Mouse (Mus musculus): ENCODE measurements around the gene Foxk1.

GRCm38 (mm10) chr5:142469796-142470195, 68.5 kb downstream of the Foxk1 start:
- no peak for TF ChIP-seq POLR2AphosphoS2 (IDR thresholded peaks at IDR 0.05; ENCODE audit: low read length)
- no peak for TF ChIP-seq CTCF (IDR thresholded peaks at IDR 0.05 in 2 of 3, conservative IDR thresholded peaks at IDR 0.05 in 1 of 3; ENCODE audit: control insufficient read depth in 1 of 3, insufficient read depth in 1 of 3, low read depth in 2 of 3, low read length in 3 of 3, poor library complexity in 1 of 3, severe bottlenecking in 1 of 3)
- TF ChIP-seq ZNF384 (IDR thresholded peaks at IDR 0.05; ENCODE audit: low read depth, low read length): no peak
- no peak for TF ChIP-seq EP300 (IDR thresholded peaks at IDR 0.05; ENCODE audit: low read depth in 1 of 2, low read length in 2 of 2)
- no peak for TF ChIP-seq SIN3A (IDR thresholded peaks at IDR 0.05; ENCODE audit: low read length)
- TF ChIP-seq POLR2A (IDR thresholded peaks at IDR 0.05; ENCODE audit: control insufficient read depth in 1 of 2, insufficient read depth in 1 of 2, low read depth in 1 of 2, low read length in 2 of 2, poor library complexity in 1 of 2): no peak
- TF ChIP-seq KAT2A (conservative IDR thresholded peaks at IDR 0.05; ENCODE audit: low read depth, low read length): no peak
- TF ChIP-seq RCOR1 (IDR thresholded peaks at IDR 0.05; ENCODE audit: low read depth, low read length): no peak
- no peak for TF ChIP-seq ELF1 (IDR thresholded peaks at IDR 0.05; ENCODE audit: low read depth, low read length)
- TF ChIP-seq ETS1 (IDR thresholded peaks at IDR 0.05; ENCODE audit: low read depth, low read length): no peak
- no peak for TF ChIP-seq CHD2 (IDR thresholded peaks at IDR 0.05; ENCODE audit: low read length)
- TF ChIP-seq GATA1 (IDR thresholded peaks at IDR 0.05; ENCODE audit: low read depth, low read length): no peak
- TF ChIP-seq MXI1 (IDR thresholded peaks at IDR 0.05; ENCODE audit: low read depth, low read length): no peak
- no peak for TF ChIP-seq MAX (IDR thresholded peaks at IDR 0.05; ENCODE audit: low read length)

Measured in MEL (cell line).